Mouse (Mus musculus) fibroblast of lung, adult 2 months (primary cell): Measurements from ENCODE around the gene Patj.
A peak's percentile ranks its signal among the peaks of the same experiment; 100 is the strongest.

Source experiments
- DNase-seq: peaks from one replicate; pipeline ENCODE4 v3.0.0-alpha.2; 2011; ENCODE audit warnings: low read depth

The Patj gene

GRCm38 (mm10) chr4:98444437-98445139 is 49.0 kb downstream of the Patj start:
- DNase-seq, result peak; percentile 11

- DNase-seq, result no peak
Observed at GRCm38 (mm10) chr4:98449564-98450263, 54.1 kb downstream of the Patj start.

GRCm38 (mm10) chr4:98450308-98450707 is 54.7 kb downstream of the Patj start:
- no peak for DNase-seq

GRCm38 (mm10) chr4:98450829-98451228 is 55.2 kb downstream of the Patj start:
- no peak for DNase-seq

- DNase-seq, result no peak
Observed at GRCm38 (mm10) chr4:98451259-98451658, 55.7 kb downstream of the Patj start.

GRCm38 (mm10) chr4:98452725-98453124 is 57.1 kb downstream of the Patj start:
- no peak for DNase-seq

GRCm38 (mm10) chr4:98453231-98453630 is 57.6 kb downstream of the Patj start:
- DNase-seq, result no peak

- DNase-seq, result no peak
Observed at GRCm38 (mm10) chr4:98455352-98455751, 59.8 kb downstream of the Patj start.

- no peak for DNase-seq
Observed at GRCm38 (mm10) chr4:98455910-98456309, 60.3 kb downstream of the Patj start.

- no peak for DNase-seq
Observed at GRCm38 (mm10) chr4:98461804-98462341, 66.3 kb downstream of the Patj start.

- no peak for DNase-seq
Observed at GRCm38 (mm10) chr4:98465476-98465875, 69.9 kb downstream of the Patj start.

- DNase-seq, result no peak
Observed at GRCm38 (mm10) chr4:98465886-98466285, 70.3 kb downstream of the Patj start.

GRCm38 (mm10) chr4:98471376-98471775 is 75.8 kb downstream of the Patj start:
- no peak for DNase-seq

GRCm38 (mm10) chr4:98473491-98473890 is 77.9 kb downstream of the Patj start:
- no peak for DNase-seq

GRCm38 (mm10) chr4:98478005-98478404 is 82.4 kb downstream of the Patj start:
- DNase-seq, result no peak

GRCm38 (mm10) chr4:98486475-98486874 is 90.9 kb downstream of the Patj start:
- no peak for DNase-seq

- DNase-seq, result no peak
Observed at GRCm38 (mm10) chr4:98486901-98487300, 91.3 kb downstream of the Patj start.

GRCm38 (mm10) chr4:98489386-98489785 is 93.8 kb downstream of the Patj start:
- DNase-seq, result no peak

- DNase-seq, result no peak
Observed at GRCm38 (mm10) chr4:98498341-98498740, 102.8 kb downstream of the Patj start.

GRCm38 (mm10) chr4:98500182-98500581 is 104.6 kb downstream of the Patj start:
- no peak for DNase-seq

GRCm38 (mm10) chr4:98500875-98501274 is 105.3 kb downstream of the Patj start:
- DNase-seq, result no peak

GRCm38 (mm10) chr4:98504743-98505142 is 109.2 kb downstream of the Patj start:
- no peak for DNase-seq
